Mouse (Mus musculus) limb, embryonic 11.5 days (tissue): Measurements from ENCODE around the gene Tradd. TPM values are rescaled to one million over a fixed set of nuclear protein-coding genes. Genes with fewer than 3 reads are reported as not detected.

ENCODE experiments used
- ATAC-seq: fragments of 200-750 bp; cut with Nextera tagmentation; 2 replicates; pipeline ENCODE4 v1.8.0; 2017; ENCODE audit warnings: low read depth; ENCODE audit not compliant: insufficient number of reproducible peaks, low FRiP score, low TSS enrichment
- DNase-seq: peaks from one replicate; pipeline ENCODE4 v3.0.0-alpha.2; 2015; ENCODE audit warnings: low spot score
- H3K27ac ChIP-seq: fragments of 300-500 bp; sonication (generic); replicated peaks from 2 replicates; pipeline ENCODE4 v1.5.1; 2014; ENCODE audit warnings: low read depth, mild to moderate bottlenecking, low read length
- H3K27me3 ChIP-seq: fragments of 300-500 bp; sonication (generic); 2 replicates; pipeline ENCODE4 v1.6.1; 2014; ENCODE audit warnings: mild to moderate bottlenecking, low read length, mixed read lengths; ENCODE audit not compliant: control insufficient read depth, insufficient read depth
- H3K36me3 ChIP-seq: fragments of 300-500 bp; sonication (generic); 2 replicates; pipeline ENCODE4 v1.6.1; 2014; ENCODE audit warnings: mild to moderate bottlenecking, low read length, moderate library complexity, mixed read lengths; ENCODE audit not compliant: control insufficient read depth, insufficient read depth
- H3K4me1 ChIP-seq: fragments of 300-500 bp; sonication (generic); 2 replicates; pipeline ENCODE4 v1.6.1; 2014; ENCODE audit warnings: low read length, mixed read lengths; ENCODE audit not compliant: control insufficient read depth, insufficient read depth
- H3K4me2 ChIP-seq: fragments of 300-500 bp; sonication (generic); 2 replicates; pipeline ENCODE4 v1.6.1; 2014; ENCODE audit warnings: low read depth, mild to moderate bottlenecking, moderate library complexity; ENCODE audit not compliant: severe bottlenecking
- H3K4me3 ChIP-seq: fragments of 300-500 bp; sonication (generic); 2 replicates; pipeline ENCODE4 v1.5.1; 2014; ENCODE audit warnings: low read depth, low read length
- H3K9ac ChIP-seq: fragments of 300-500 bp; sonication (generic); 2 replicates; pipeline ENCODE4 v1.6.1; 2014; ENCODE audit warnings: mild to moderate bottlenecking, low read length
- H3K9me3 ChIP-seq: fragments of 300-500 bp; sonication (generic); 2 replicates; pipeline ENCODE4 v1.6.1; 2016; ENCODE audit warnings: low read length; ENCODE audit not compliant: control insufficient read depth
- WGBS: fragments of 180-500 bp; shearing (Covaris S2); extraction: QIAGEN DNeasy Blood & Tissue Kit; methylation state at CpG from one replicate; pipeline ENCODE4 v1.1.7; 2014; 5-methylcytosine and 5-hydroxymethylcytosine counted together
- microRNA counts: library from miRNA; unstranded; fragments of <30 nt; microRNA quantifications from one replicate; lab custom pipeline; 2016
- microRNA-seq: library from miRNA; unstranded; fragments of <30 nt; microRNA quantifications from one replicate; pipeline ENCODE4, GENCODE M21; 2016
- polyA plus RNA-seq: library from polyadenylated mRNA; unstranded; fragments of >200 nt; fragmentation: Nextera tagmentation; extraction: Ambion mirVana; gene quantifications from 2 replicates; pipeline ENCODE4 v1.2.1, GENCODE M21; 2014

The Tradd gene
- polyA plus RNA-seq, 1 experiment from 2014 or later: 11.1 TPM

DNA sequence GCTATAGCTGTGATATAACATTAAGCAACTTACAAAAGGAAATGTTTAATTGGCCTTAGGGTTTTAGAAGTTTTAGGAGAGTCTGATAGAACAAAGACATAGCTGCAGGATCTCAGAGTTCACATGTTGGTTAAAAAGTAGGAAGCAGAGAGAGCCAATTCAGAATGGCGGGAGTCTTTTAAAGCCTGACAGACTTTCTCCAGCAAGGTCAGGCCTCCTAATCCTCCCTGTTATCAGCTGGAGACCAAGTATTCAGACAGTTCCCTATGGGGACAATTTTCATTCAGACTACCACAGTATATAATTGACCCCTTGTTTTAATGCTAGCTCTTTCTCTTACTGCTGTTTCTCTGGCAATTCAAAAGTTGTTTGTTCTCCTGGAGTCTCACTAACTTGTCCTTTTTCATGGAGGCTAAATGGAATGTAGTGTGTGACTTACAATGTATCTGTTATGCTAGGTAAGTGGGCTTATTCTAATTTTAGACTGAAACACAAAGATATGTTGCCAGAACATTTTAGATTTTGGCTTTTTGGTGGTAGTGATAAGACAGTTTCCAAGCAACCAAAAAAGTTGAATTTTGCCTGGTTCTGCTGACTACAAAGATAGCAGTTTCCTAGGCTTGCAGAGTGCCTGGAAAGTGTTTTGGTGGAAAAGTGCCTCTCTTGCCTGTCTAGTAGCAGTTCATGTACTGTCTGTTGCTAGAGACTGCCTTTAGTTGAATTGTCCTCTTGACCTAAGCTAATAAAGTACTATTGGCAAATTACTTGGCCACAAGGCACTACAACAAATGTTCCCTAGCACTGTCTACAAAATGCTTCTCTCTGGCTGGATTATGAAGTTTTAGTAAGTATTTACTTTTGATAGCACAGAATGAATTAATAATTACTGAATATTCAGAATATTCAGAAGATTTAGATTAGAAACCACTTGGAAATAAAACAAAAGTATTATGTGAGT lies 55.0 kb downstream of the Tradd start:
- H3K9me3 ChIP-seq: no peaks in the 10 kb centered on the region
- ATAC-seq: no peak
- DNase-seq: no peak
- WGBS: 89% methylated on average over 1 of the region's 1 CpGs
- H3K4me2 ChIP-seq: no peak overlapping the region
- H3K27me3 ChIP-seq: no peaks in the 10 kb centered on the region
- H3K9ac ChIP-seq: no peak overlapping the region
- H3K4me1 ChIP-seq: no peaks in the 10 kb centered on the region
- H3K27ac ChIP-seq: no peak overlapping the region
- no peak overlapping the region for H3K4me3 ChIP-seq
- H3K36me3 ChIP-seq: peaks cover under 1% of the 10 kb centered on the region; the same call in 1 of the 2 replicates

MicroRNAs within 50 kb of the gene (microRNA counts, 519-probe panel; counts per million panel counts)
- 2,764 counts per million, percentile 29 among the panel's probes with 10 or more counts for microRNA mmu-miR-328 (lab: Ali Mortazavi, UCI)

Small RNA genes within 50 kb of the gene (microRNA-seq; reads per million reads assigned to microRNA genes)
- gene Gm27320: not detected
- gene Mir328: 157 reads per million, percentile 55 among the genes with 10 or more reads in this experiment

Other genes with a start within 250 kb of the Tradd start
- not detected in 2 replicates for gene Ces3a, start 216.0 kb downstream of the Tradd start, polyA plus RNA-seq
- not detected in 2 replicates for gene Ces3b, start 180.9 kb downstream of the Tradd start, polyA plus RNA-seq
- gene Ces4a, start 132.8 kb downstream of the Tradd start, polyA plus RNA-seq: not detected in 2 replicates
- 105 TPM in 2 replicates for gene Cbfb, start 93.9 kb downstream of the Tradd start, polyA plus RNA-seq
- 29.9 and 32.5 TPM in 2 replicates for gene D230025D16Rik, start 39.5 kb downstream of the Tradd start, polyA plus RNA-seq
- gene B3gnt9, start 9.5 kb downstream of the Tradd start, polyA plus RNA-seq: 2.4 and 3.4 TPM in 2 replicates
- gene Fbxl8, start within 50 bp of the Tradd start, polyA plus RNA-seq: 1.2 and 1.3 TPM in 2 replicates
- not detected in 2 replicates for gene Hsf4, start 5.2 kb upstream of the Tradd start, polyA plus RNA-seq
- gene Nol3, start 11.5 kb upstream of the Tradd start, polyA plus RNA-seq: 1.0 and 1.2 TPM in 2 replicates
- gene 4931428F04Rik, start 25.3 kb upstream of the Tradd start, polyA plus RNA-seq: 17.5 and 17.9 TPM in 2 replicates
- gene Exoc3l, start 31.5 kb upstream of the Tradd start, polyA plus RNA-seq: 6.6 and 8.6 TPM in 2 replicates
- gene E2f4, start 33.1 kb upstream of the Tradd start, polyA plus RNA-seq: 132 and 136 TPM in 2 replicates
- gene Elmo3, start 41.0 kb upstream of the Tradd start, polyA plus RNA-seq: 2.6 and 3.7 TPM in 2 replicates
- gene Lrrc29, start 61.7 kb upstream of the Tradd start, polyA plus RNA-seq: 0.64 and 0.92 TPM in 2 replicates
- gene Tmem208, start 61.7 kb upstream of the Tradd start, polyA plus RNA-seq: 87.5 and 99.0 TPM in 2 replicates
- gene Fhod1, start 83.3 kb upstream of the Tradd start, polyA plus RNA-seq: 3.4 and 3.7 TPM in 2 replicates
- 6.4 and 8.3 TPM in 2 replicates for gene Slc9a5, start 84.2 kb upstream of the Tradd start, polyA plus RNA-seq
- 0.84 and 0.92 TPM in 2 replicates for gene Plekhg4, start 108.7 kb upstream of the Tradd start, polyA plus RNA-seq
- not detected in 2 replicates for gene Kctd19, start 148.9 kb upstream of the Tradd start, polyA plus RNA-seq
- 0.26 TPM in 1 of 2 replicates, not detected in the other for gene Lrrc36, start 149.0 kb upstream of the Tradd start, polyA plus RNA-seq
- gene Tppp3, start 206.9 kb upstream of the Tradd start, polyA plus RNA-seq: 15.0 and 17.8 TPM in 2 replicates
- 19.6 and 24.0 TPM in 2 replicates for gene Zdhhc1, start 232.3 kb upstream of the Tradd start, polyA plus RNA-seq